Mouse (Mus musculus) embryonic fibroblast, embryonic 13.5 days (primary cell): ENCODE measurements around the gene Kcnh4.

Experiments used
- CTCF ChIP-seq: IDR thresholded peaks from 2 replicates; pipeline ENCODE4 v1.5.1; 2011; ENCODE audit warnings: mild to moderate bottlenecking, control low read depth, low read length, moderate library complexity, borderline replicate concordance; ENCODE audit not compliant: insufficient read depth
- POLR2A ChIP-seq: IDR thresholded peaks from 2 replicates; pipeline ENCODE4 v1.6.1; 2011; ENCODE audit warnings: low read depth, mild to moderate bottlenecking, control low read depth, low read length, moderate library complexity

- TF ChIP-seq CTCF (no peak), POLR2A (no peak)
Measured at GRCm38 (mm10) chr11:100758707-100759610, 783 bp downstream of the Kcnh4 start.
